ENCODE assay signal across 18 mouse cellular contexts in genomic region chr7:46380625-46381024, GRCm38 (mm10). TPM values are rescaled to one million over a fixed set of nuclear protein-coding genes. Genes with fewer than 3 reads are reported as not detected.
DNase-seq lines count a peak whose midpoint lies in the region; ATAC-seq and TF ChIP-seq lines count a peak whose summit lies in the region.
"Had no signal": no experiment of that assay in that cellular context is flagged by ENCODE, and none has a peak within 500 bp of the region (broad histone marks: within the 10 kb centered on the region; RNA-seq: fewer than 3 reads in every experiment).

No protein-coding gene starts in this region.

- H3K4me1 ChIP-seq in intestine, postnatal 0 days (replicated peaks; ENCODE audit: control insufficient read depth, insufficient read depth, low read length), result no peaks in the 10 kb centered on the region
- H3K4me1 ChIP-seq in intestine, embryonic 15.5 days (replicated peaks), result peaks cover 5% of the 10 kb centered on the region; the same call in 1 of the 2 replicates

- H3K9ac ChIP-seq in intestine, postnatal 0 days (ENCODE audit: low read depth, low read length), result no peak overlapping the region
- no peak overlapping the region for H3K9ac ChIP-seq in intestine, embryonic 15.5 days
- H3K9ac ChIP-seq: limb, embryonic 15.5 days; midbrain, embryonic 13.5 days; neural tube, embryonic 12.5 days had no signal

- H3K4me3 ChIP-seq in intestine, postnatal 0 days (ENCODE audit: low read depth, low read length), result no peak overlapping the region
- H3K4me3 ChIP-seq in intestine, embryonic 15.5 days (replicated peaks), result no peak overlapping the region
- H3K4me3 ChIP-seq: erythroblast, embryonic 14.5 days; limb, embryonic 15.5 days; midbrain, embryonic 13.5 days; neural tube, embryonic 12.5 days had no signal

- WGBS in intestine, postnatal 0 days, result 65% methylated on average over 9 of the region's 9 CpGs
- 64% methylated on average over 9 of the region's 9 CpGs for whole genome bisulfite sequencing in intestine, embryonic 15.5 days

- no peak for ATAC-seq in intestine, postnatal 0 days
- no peak for ATAC-seq in intestine, embryonic 15.5 days
- ATAC-seq: midbrain, embryonic 13.5 days had no signal

- no peak overlapping the region for H3K4me2 ChIP-seq in intestine, postnatal 0 days (replicated peaks; ENCODE audit: low read depth)
- H3K4me2 ChIP-seq in intestine, embryonic 15.5 days (replicated peaks), result no peak overlapping the region
- H3K4me2 ChIP-seq: limb, embryonic 15.5 days; midbrain, embryonic 13.5 days; neural tube, embryonic 12.5 days had no signal

- no peak overlapping the region for H3K27ac ChIP-seq in intestine, postnatal 0 days (ENCODE audit: low read depth, low read length)
- H3K27ac ChIP-seq in intestine, embryonic 15.5 days, result no peak overlapping the region
- H3K27ac ChIP-seq: limb, embryonic 15.5 days; midbrain, embryonic 13.5 days; neural tube, embryonic 12.5 days had no signal

- peak; percentile 45 for TF ChIP-seq CTCF in intestine, postnatal 0 days (IDR thresholded peaks at IDR 0.05; ENCODE audit: low read depth)

- peaks cover 38% of the 10 kb centered on the region for H3K27me3 ChIP-seq in intestine, postnatal 0 days (replicated peaks; ENCODE audit: control insufficient read depth, insufficient read depth, low read length)
- H3K27me3 ChIP-seq in intestine, embryonic 15.5 days (replicated peaks), result peaks cover 42% of the 10 kb centered on the region
- H3K27me3 ChIP-seq in splenic B cell, adult 2 months (ENCODE audit: control insufficient read depth, insufficient read depth, low read length, poor library complexity, severe bottlenecking), result no peaks in the 10 kb centered on the region

- no peaks in the 10 kb centered on the region for H3K36me3 ChIP-seq in intestine, postnatal 0 days (ENCODE audit: control insufficient read depth, insufficient read depth)
- H3K36me3 ChIP-seq in intestine, embryonic 15.5 days, result no peaks in the 10 kb centered on the region
- no peaks in the 10 kb centered on the region for H3K36me3 ChIP-seq in splenic B cell, adult 2 months (ENCODE audit: control insufficient read depth, insufficient read depth, low read length, poor library complexity, severe bottlenecking)
- H3K36me3 ChIP-seq: limb, embryonic 15.5 days; midbrain, embryonic 13.5 days; neural tube, embryonic 12.5 days had no signal

- no peaks in the 10 kb centered on the region for H3K9me3 ChIP-seq in intestine, postnatal 0 days (ENCODE audit: control insufficient read depth)
- H3K9me3 ChIP-seq in intestine, embryonic 15.5 days, result no peaks in the 10 kb centered on the region
- H3K9me3 ChIP-seq: limb, embryonic 15.5 days; midbrain, embryonic 13.5 days; neural tube, embryonic 12.5 days had no signal

- peak; percentile 44 to 59 for DNase-seq in cerebellum, postnatal 10 days
- DNase-seq in cerebellum, adult 9-10 months, result no peak
- peak; percentile 23 for DNase-seq in retina, postnatal 1 day
- no peak for DNase-seq in retina, embryonic 14.5 days (ENCODE audit: low spot score)
- peak; percentile 43 for DNase-seq in splenic B cell, adult 2 months (ENCODE audit: low read depth, low spot score)
- DNase-seq in urinary bladder, adult 2 months (ENCODE audit: low spot score), result no peak
- DNase-seq: heart, adult 11 months; heart, postnatal 36 days; lung, postnatal 36 days; right cerebral cortex, adult 18-20 months had no signal

RNA-seq across cellular contexts. Expression of gene Myod1, which starts 4.4 kb away (rescaled TPM):
- polyA plus RNA-seq in intestine, postnatal 0 days (2015; fragmentation: Nextera tagmentation; extraction: Ambion mirVana), result not detected in 2 replicates
- 0.24 TPM in 1 of 2 replicates, not detected in the other for polyA plus RNA-seq in intestine, embryonic 15.5 days (2015; fragmentation: Nextera tagmentation; extraction: Ambion mirVana)
- 0.29 and 0.50 TPM in 2 replicates for polyA plus RNA-seq in urinary bladder, adult 2 months (2012; rRNA removed)
- polyA plus RNA-seq: erythroblast, embryonic 14.5 days; intestine, embryonic 14.5 days; large intestine, adult 2 months; midbrain, embryonic 13.5 days had no signal

RNA-seq across cellular contexts. Expression of gene Kcnc1, which starts 15.7 kb away (rescaled TPM):
- polyA plus RNA-seq in intestine, postnatal 0 days (2015; fragmentation: Nextera tagmentation; extraction: Ambion mirVana), result 0.39 and 0.72 TPM in 2 replicates
- 0.38 and 0.53 TPM in 2 replicates for polyA plus RNA-seq in intestine, embryonic 15.5 days (2015; fragmentation: Nextera tagmentation; extraction: Ambion mirVana)
- 0.19 and 0.34 TPM in 2 replicates for polyA plus RNA-seq in urinary bladder, adult 2 months (2012; rRNA removed)

Comparison
In these comparisons a context has a peak if more than half of its experiments do, and no peak if none do; other contexts are left out.
1. DNase-seq: peak in cerebellum, postnatal 10 days (2 of 2), retina, postnatal 1 day (single experiment) and splenic B cell, adult 2 months (single experiment); none in cerebellum, adult 9-10 months (single experiment), retina, embryonic 14.5 days (single experiment) and urinary bladder, adult 2 months (single experiment).